Mouse (Mus musculus) embryonic facial prominence, embryonic 15.5 days (tissue): ENCODE measurements around the gene Tbcd. TPM values are rescaled to one million over a fixed set of nuclear protein-coding genes. Genes with fewer than 3 reads are reported as not detected.

Experiments used
- ATAC-seq: fragments of 200-750 bp; cut with Nextera tagmentation; 2 replicates; pipeline ENCODE4 v1.8.0; 2017; ENCODE audit warnings: low read depth, moderate TSS enrichment; ENCODE audit not compliant: insufficient number of reproducible peaks, low FRiP score, low TSS enrichment
- H3K27ac ChIP-seq: fragments of 300-500 bp; sonication (generic); replicated peaks from 2 replicates; pipeline ENCODE4 v1.5.1; 2015; ENCODE audit warnings: mild to moderate bottlenecking, inconsistent platforms
- H3K27me3 ChIP-seq: fragments of 300-500 bp; sonication (generic); 2 replicates; pipeline ENCODE4 v1.6.1; 2015; ENCODE audit warnings: inconsistent platforms
- H3K36me3 ChIP-seq: fragments of 300-500 bp; sonication (generic); 2 replicates; pipeline ENCODE4 v1.6.1; 2015; ENCODE audit warnings: mild to moderate bottlenecking, inconsistent platforms
- H3K4me1 ChIP-seq: fragments of 300-500 bp; sonication (generic); 2 replicates; pipeline ENCODE4 v1.6.1; 2015; ENCODE audit warnings: inconsistent platforms
- H3K4me2 ChIP-seq: fragments of 300-500 bp; sonication (generic); replicated peaks from 2 replicates; pipeline ENCODE4 v1.6.1; 2015; ENCODE audit warnings: mild to moderate bottlenecking, inconsistent platforms
- H3K4me3 ChIP-seq: fragments of 300-500 bp; sonication (generic); replicated peaks from 2 replicates; pipeline ENCODE4 v1.5.1; 2015; ENCODE audit warnings: mild to moderate bottlenecking, inconsistent platforms
- H3K9ac ChIP-seq: fragments of 300-500 bp; sonication (generic); 2 replicates; pipeline ENCODE4 v1.6.1; 2015; ENCODE audit warnings: inconsistent platforms
- H3K9me3 ChIP-seq: fragments of 300-500 bp; sonication (generic); replicated peaks from 2 replicates; pipeline ENCODE4 v1.6.1; 2016; ENCODE audit warnings: inconsistent platforms
- WGBS: fragments of 180-500 bp; shearing (Covaris S2); methylation state at CpG from one replicate; pipeline ENCODE4 v1.1.7; 2015; 5-methylcytosine and 5-hydroxymethylcytosine counted together
- polyA plus RNA-seq: library from polyadenylated mRNA; unstranded; fragments of >200 nt; fragmentation: Nextera tagmentation; extraction: Ambion mirVana; gene quantifications from 2 replicates; pipeline ENCODE4 v1.2.1, GENCODE M21; 2015

Tbcd gene
- polyA plus RNA-seq, 1 experiment from 2014 or later, result 42.9 TPM

GRCm38 (mm10) chr11:121434156-121435155 is 17.3 kb upstream of the Tbcd start, which contains the start of gene Fn3k:
Gene Fn3k (plus strand): TSS chr11:121434913.
- WGBS, result 6% methylated on average over 30 of the region's 30 CpGs
- Histone ChIP-seq H3K4me3 (peak within 1 kb of the TSS; percentile 42), H3K36me3 (peaks cover 10% of the 10 kb centered on the region; the same call in 1 of the 2 replicates), H3K4me2 (peak within 1 kb of the TSS; percentile 73), H3K27ac (no peak within 1 kb of the TSS), H3K9me3 (no peaks in the 10 kb centered on the region), H3K27me3 (no peaks in the 10 kb centered on the region), H3K4me1 (peaks cover 13% of the 10 kb centered on the region), H3K9ac (peak within 1 kb of the TSS; percentile 21)
- peak; percentile 90 for ATAC-seq

GRCm38 (mm10) chr11:121437236-121437635 is 14.5 kb upstream of the Tbcd start:
- Histone ChIP-seq H3K9me3 (no peaks in the 10 kb centered on the region), H3K4me2 (no peak overlapping the region), H3K4me1 (peaks cover 13% of the 10 kb centered on the region), H3K27me3 (no peaks in the 10 kb centered on the region), H3K9ac (no peak overlapping the region), H3K27ac (no peak overlapping the region), H3K36me3 (no peaks in the 10 kb centered on the region), H3K4me3 (no peak overlapping the region)
- WGBS, result 64% methylated on average over 5 of the region's 5 CpGs
- no peak for ATAC-seq

GRCm38 (mm10) chr11:121439686-121440292 is 12.0 kb upstream of the Tbcd start:
- no peaks in the 10 kb centered on the region for H3K27me3 ChIP-seq
- H3K27ac ChIP-seq, result no peak overlapping the region
- no peaks in the 10 kb centered on the region for H3K9me3 ChIP-seq
- ATAC-seq, result no peak
- no peaks in the 10 kb centered on the region for H3K36me3 ChIP-seq
- peaks cover 5% of the 10 kb centered on the region; the same call in 1 of the 2 replicates for H3K4me1 ChIP-seq
- H3K4me3 ChIP-seq, result no peak overlapping the region
- 63% methylated on average over 5 of the region's 5 CpGs for WGBS
- H3K9ac ChIP-seq, result no peak overlapping the region
- H3K4me2 ChIP-seq, result no peak overlapping the region

- no peaks in the 10 kb centered on the region for H3K9me3 ChIP-seq
- no peak overlapping the region for H3K4me2 ChIP-seq
- H3K4me1 ChIP-seq, result no peaks in the 10 kb centered on the region
- no peak overlapping the region for H3K4me3 ChIP-seq
- H3K36me3 ChIP-seq, result no peaks in the 10 kb centered on the region
- 82% methylated on average over 4 of the region's 4 CpGs for WGBS
- H3K27me3 ChIP-seq, result no peaks in the 10 kb centered on the region
- no peak for ATAC-seq
- H3K9ac ChIP-seq, result no peak overlapping the region
- no peak overlapping the region for H3K27ac ChIP-seq
Observed at GRCm38 (mm10) chr11:121441653-121442052, 10.1 kb upstream of the Tbcd start.

GRCm38 (mm10) chr11:121442076-121442475 is 9.7 kb upstream of the Tbcd start:
- 44% methylated on average over 2 of the region's 2 CpGs for WGBS
- H3K4me2 ChIP-seq, result no peak overlapping the region
- no peak for ATAC-seq
- no peaks in the 10 kb centered on the region for H3K27me3 ChIP-seq
- no peaks in the 10 kb centered on the region for H3K4me1 ChIP-seq
- no peaks in the 10 kb centered on the region for H3K9me3 ChIP-seq
- H3K4me3 ChIP-seq, result no peak overlapping the region
- H3K27ac ChIP-seq, result no peak overlapping the region
- no peaks in the 10 kb centered on the region for H3K36me3 ChIP-seq
- H3K9ac ChIP-seq, result no peak overlapping the region

GRCm38 (mm10) chr11:121451216-121451726 is 478 bp upstream of the Tbcd start:
- H3K4me3 ChIP-seq, result peak overlapping the region; percentile 85
- no peaks in the 10 kb centered on the region for H3K9me3 ChIP-seq
- peaks cover 16% of the 10 kb centered on the region for H3K4me1 ChIP-seq
- H3K4me2 ChIP-seq, result peak overlapping the region; percentile 57
- H3K27ac ChIP-seq, result peak overlapping the region; percentile 61; the same call in 1 of the 2 replicates
- 20% methylated on average over 9 of the region's 9 CpGs for WGBS
- no peak for ATAC-seq
- no peaks in the 10 kb centered on the region for H3K27me3 ChIP-seq
- H3K36me3 ChIP-seq, result 0 out of 2 replicates have a peak, but pooled peaks cover 5% of the 10 kb centered on the region
- no peak overlapping the region for H3K9ac ChIP-seq

- Histone ChIP-seq H3K4me1 (peaks cover 5% of the 10 kb centered on the region; the same call in 1 of the 2 replicates), H3K27me3 (no peaks in the 10 kb centered on the region), H3K9me3 (no peaks in the 10 kb centered on the region), H3K36me3 (peaks cover 49% of the 10 kb centered on the region), H3K9ac (no peak overlapping the region), H3K4me3 (no peak overlapping the region), H3K27ac (no peak overlapping the region), H3K4me2 (no peak overlapping the region)
- WGBS, result 89% methylated on average over 3 of the region's 3 CpGs
- no peak for ATAC-seq
Observed at GRCm38 (mm10) chr11:121457874-121458273, 6.1 kb downstream of the Tbcd start.

GRCm38 (mm10) chr11:121467408-121467807 is 15.7 kb downstream of the Tbcd start:
- no peaks in the 10 kb centered on the region for H3K9me3 ChIP-seq
- no peak for ATAC-seq
- 89% methylated on average over 6 of the region's 6 CpGs for WGBS

GRCm38 (mm10) chr11:121474831-121475230 is 23.1 kb downstream of the Tbcd start:
- Histone ChIP-seq H3K4me3 (no peak overlapping the region), H3K9me3 (no peaks in the 10 kb centered on the region), H3K4me1 (no peaks in the 10 kb centered on the region), H3K27me3 (no peaks in the 10 kb centered on the region), H3K27ac (no peak overlapping the region), H3K9ac (no peak overlapping the region), H3K36me3 (peaks cover 12% of the 10 kb centered on the region; the same call in 1 of the 2 replicates), H3K4me2 (no peak overlapping the region)
- ATAC-seq, result no peak
- 87% methylated on average over 3 of the region's 3 CpGs for WGBS

More at GRCm38 (mm10) chr11:121467408-121467807, 15.7 kb downstream of the Tbcd start:
- Histone ChIP-seq H3K4me2 (no peak overlapping the region), H3K27ac (no peak overlapping the region), H3K9ac (no peak overlapping the region), H3K27me3 (no peaks in the 10 kb centered on the region), H3K4me3 (no peak overlapping the region), H3K4me1 (no peaks in the 10 kb centered on the region), H3K36me3 (peaks cover 32% of the 10 kb centered on the region)

- WGBS, result 28% methylated on average over 9 of the region's 9 CpGs
- H3K27me3 ChIP-seq, result no peaks in the 10 kb centered on the region
- no peaks in the 10 kb centered on the region for H3K9me3 ChIP-seq
- no peak overlapping the region for H3K9ac ChIP-seq
- H3K4me3 ChIP-seq, result no peak overlapping the region
- no peak for ATAC-seq
- peaks cover 12% of the 10 kb centered on the region; the same call in 1 of the 2 replicates for H3K36me3 ChIP-seq
- H3K4me2 ChIP-seq, result no peak overlapping the region
- no peaks in the 10 kb centered on the region for H3K4me1 ChIP-seq
- H3K27ac ChIP-seq, result no peak overlapping the region; the same call in 1 of the 2 replicates
Observed at GRCm38 (mm10) chr11:121475699-121476415, 24.1 kb downstream of the Tbcd start.
